Mouse (Mus musculus) stomach, embryonic 15.5 days (tissue): ENCODE measurements around the gene AC170998.1. TPM values are rescaled to one million over a fixed set of nuclear protein-coding genes. Genes with fewer than 3 reads are reported as not detected.
"Not testable (repeated sequence)": the region's sequence is repeated elsewhere in the genome, so short reads cannot be mapped to it uniquely, and the experiment has no call there.

Experiments
- ATAC-seq: fragments of 200-750 bp; cut with Nextera tagmentation; 2 replicates; pipeline ENCODE4 v1.8.0; 2017; ENCODE audit warnings: low read depth, moderate number of reproducible peaks, moderate TSS enrichment; ENCODE audit not compliant: insufficient read depth, low FRiP score
- H3K27ac ChIP-seq: fragments of 300-500 bp; sonication (generic); 2 replicates; pipeline ENCODE4 v1.5.1; 2015; ENCODE audit warnings: mild to moderate bottlenecking, inconsistent platforms
- H3K27me3 ChIP-seq: fragments of 300-500 bp; sonication (generic); replicated peaks from 2 replicates; pipeline ENCODE4 v1.6.1; 2015; ENCODE audit warnings: inconsistent platforms
- H3K36me3 ChIP-seq: fragments of 300-500 bp; sonication (generic); 2 replicates; pipeline ENCODE4 v1.6.1; 2015; ENCODE audit warnings: inconsistent platforms
- H3K4me1 ChIP-seq: fragments of 300-500 bp; sonication (generic); 2 replicates; pipeline ENCODE4 v1.6.1; 2015; ENCODE audit warnings: inconsistent platforms
- H3K4me2 ChIP-seq: fragments of 300-500 bp; sonication (generic); 2 replicates; pipeline ENCODE4 v1.6.1; 2015; ENCODE audit warnings: mild to moderate bottlenecking, inconsistent platforms
- H3K4me3 ChIP-seq: fragments of 300-500 bp; sonication (generic); replicated peaks from 2 replicates; pipeline ENCODE4 v1.5.1; 2015; ENCODE audit warnings: inconsistent platforms
- H3K9ac ChIP-seq: fragments of 300-500 bp; sonication (generic); 2 replicates; pipeline ENCODE4 v1.6.1; 2015; ENCODE audit warnings: inconsistent platforms
- H3K9me3 ChIP-seq: fragments of 300-500 bp; sonication (generic); 2 replicates; pipeline ENCODE4 v1.6.1; 2016; ENCODE audit warnings: inconsistent platforms
- WGBS: fragments of 180-500 bp; shearing (Covaris S2); methylation state at CpG from one replicate; pipeline ENCODE4 v1.1.7; 2015; 5-methylcytosine and 5-hydroxymethylcytosine counted together
- polyA plus RNA-seq: library from polyadenylated mRNA; unstranded; fragments of >200 nt; fragmentation: Nextera tagmentation; extraction: Ambion mirVana; gene quantifications from 2 replicates; pipeline ENCODE4 v1.2.1, GENCODE M21; 2015

Gene AC170998.1
- polyA plus RNA-seq, 1 experiment from 2014 or later, result 3.4 TPM

DNA sequence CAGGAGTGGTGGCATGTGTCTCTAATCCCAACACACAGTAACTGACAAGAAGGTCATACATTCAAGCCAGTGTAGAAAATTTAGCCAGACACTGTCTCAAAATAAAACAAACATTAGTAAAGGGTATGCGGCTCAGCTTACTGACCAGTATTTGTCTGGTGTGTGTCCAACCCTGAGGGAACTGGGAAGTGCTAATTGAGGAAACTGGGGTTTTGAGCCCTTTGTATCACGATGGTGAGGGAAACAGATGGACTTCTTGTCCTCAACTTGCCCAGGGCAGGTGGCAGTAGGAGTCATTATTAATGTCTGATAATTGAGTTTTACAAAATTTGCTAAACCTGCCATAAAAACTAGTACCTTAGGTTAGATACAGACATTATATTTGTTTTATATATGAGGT lies 16.9 kb upstream of the AC170998.1 start:
- WGBS, result 22% methylated on average over 2 of the region's 2 CpGs
- no peaks in the 10 kb centered on the region for H3K9me3 ChIP-seq

GRCm38 (mm10) chr17:28709552-28710290 lies 16.2 kb upstream of the AC170998.1 start:
- Histone ChIP-seq H3K4me3 (no peak overlapping the region), H3K36me3 (peaks cover 12% of the 10 kb centered on the region; the same call in 1 of the 2 replicates), H3K9me3 (no peaks in the 10 kb centered on the region), H3K27ac (peak overlapping the region; percentile 12; the same call in 1 of the 2 replicates), H3K27me3 (no peaks in the 10 kb centered on the region), H3K9ac (no peak overlapping the region), H3K4me2 (no peak overlapping the region), H3K4me1 (peaks cover 7% of the 10 kb centered on the region; the same call in 1 of the 2 replicates)
- no peak for ATAC-seq
- WGBS, result 57% methylated on average over 8 of the region's 8 CpGs

More for the DNA sequence above, 16.9 kb upstream of the AC170998.1 start:
- no peak overlapping the region for H3K9ac ChIP-seq
- H3K4me2 ChIP-seq, result no peak overlapping the region
- H3K27me3 ChIP-seq, result no peaks in the 10 kb centered on the region
- no peak overlapping the region for H3K4me3 ChIP-seq
- peaks cover 4% of the 10 kb centered on the region; the same call in 1 of the 2 replicates for H3K36me3 ChIP-seq
- no peak for ATAC-seq
- peaks cover 7% of the 10 kb centered on the region; the same call in 1 of the 2 replicates for H3K4me1 ChIP-seq
- no peak overlapping the region for H3K27ac ChIP-seq

GRCm38 (mm10) chr17:28710291-28710688 lies 15.6 kb upstream of the AC170998.1 start:
- peaks cover 7% of the 10 kb centered on the region; the same call in 1 of the 2 replicates for H3K4me1 ChIP-seq
- H3K9ac ChIP-seq, result no peak overlapping the region
- ATAC-seq, result no peak
- H3K27ac ChIP-seq, result 0 out of 2 replicates have a peak overlapping the region, but pooled peaks have one; percentile 3
- no peak overlapping the region for H3K4me2 ChIP-seq
- peaks cover 12% of the 10 kb centered on the region; the same call in 1 of the 2 replicates for H3K36me3 ChIP-seq
- H3K4me3 ChIP-seq, result no peak overlapping the region
- no peaks in the 10 kb centered on the region for H3K9me3 ChIP-seq
- no peaks in the 10 kb centered on the region for H3K27me3 ChIP-seq
- WGBS, result 85% methylated on average over 8 of the region's 8 CpGs

- peaks cover 17% of the 10 kb centered on the region; the same call in 1 of the 2 replicates for H3K36me3 ChIP-seq
- H3K4me3 ChIP-seq, result no peak overlapping the region
- H3K27ac ChIP-seq, result no peak overlapping the region
- H3K9me3 ChIP-seq, result no peaks in the 10 kb centered on the region
- ATAC-seq, result no peak
- no peak overlapping the region for H3K4me2 ChIP-seq
- 94% methylated on average over 6 of the region's 6 CpGs for whole genome bisulfite sequencing
- no peak overlapping the region for H3K9ac ChIP-seq
- no peaks in the 10 kb centered on the region for H3K27me3 ChIP-seq
- H3K4me1 ChIP-seq, result peaks cover 10% of the 10 kb centered on the region
Observed at GRCm38 (mm10) chr17:28711237-28711636, 14.6 kb upstream of the AC170998.1 start.

GRCm38 (mm10) chr17:28712305-28712704 lies 13.6 kb upstream of the AC170998.1 start:
- no peak for ATAC-seq
- WGBS, result 62% methylated on average over 6 of the region's 6 CpGs

GRCm38 (mm10) chr17:28714006-28714405 lies 11.9 kb upstream of the AC170998.1 start:
- peaks cover 16% of the 10 kb centered on the region for H3K4me1 ChIP-seq
- peaks cover 17% of the 10 kb centered on the region; the same call in 1 of the 2 replicates for H3K36me3 ChIP-seq
- H3K4me3 ChIP-seq, result no peak overlapping the region
- no peak overlapping the region for H3K9ac ChIP-seq
- WGBS, result 98% methylated on average over 3 of the region's 3 CpGs
- H3K27me3 ChIP-seq, result no peaks in the 10 kb centered on the region
- no peak overlapping the region for H3K4me2 ChIP-seq
- no peak overlapping the region for H3K27ac ChIP-seq
- no peaks in the 10 kb centered on the region for H3K9me3 ChIP-seq
- no peak for ATAC-seq

More at GRCm38 (mm10) chr17:28712305-28712704, 13.6 kb upstream of the AC170998.1 start:
- Histone ChIP-seq H3K4me3 (no peak overlapping the region), H3K9ac (no peak overlapping the region), H3K9me3 (no peaks in the 10 kb centered on the region), H3K36me3 (peaks cover 17% of the 10 kb centered on the region; the same call in 1 of the 2 replicates), H3K4me1 (peaks cover 14% of the 10 kb centered on the region), H3K4me2 (no peak overlapping the region), H3K27ac (no peak overlapping the region), H3K27me3 (no peaks in the 10 kb centered on the region)

DNA sequence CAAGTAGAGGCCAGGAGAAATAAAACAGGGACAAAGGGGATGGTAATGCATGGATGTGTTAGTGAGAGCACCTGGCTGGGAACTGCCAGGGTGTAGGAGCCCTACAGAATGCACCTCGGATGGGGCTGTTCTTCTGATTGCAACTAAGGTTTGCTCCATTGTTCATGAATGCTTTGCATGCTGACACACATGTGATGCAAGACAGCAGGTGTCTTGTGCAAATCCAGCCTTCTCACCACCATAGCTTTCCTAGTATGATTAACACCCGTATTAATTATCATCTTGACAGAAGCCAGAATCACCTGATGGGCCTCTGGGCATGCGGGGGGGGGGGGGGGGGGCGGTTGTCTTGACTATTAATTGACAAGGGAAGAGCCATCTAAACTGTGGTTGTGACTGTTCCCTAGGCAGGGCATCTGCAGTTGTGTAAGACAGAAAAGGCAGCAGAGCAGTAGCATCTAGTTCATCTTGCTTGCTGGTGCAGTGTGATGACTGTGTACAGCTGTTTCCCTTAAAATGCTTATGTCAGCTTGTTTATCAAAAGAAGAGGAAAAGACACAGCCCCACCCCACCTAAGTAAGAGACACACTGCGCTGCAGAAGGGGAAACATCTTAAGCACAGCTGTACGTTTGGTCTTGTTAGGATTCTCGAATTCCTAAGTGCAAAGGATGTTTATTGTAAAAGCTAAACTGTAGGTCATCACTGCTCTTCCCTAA lies 9.9 kb upstream of the AC170998.1 start:
- Histone ChIP-seq H3K27ac (no peak overlapping the region), H3K4me3 (no peak overlapping the region), H3K27me3 (no peaks in the 10 kb centered on the region), H3K9me3 (no peaks in the 10 kb centered on the region), H3K4me2 (no peak overlapping the region), H3K9ac (no peak overlapping the region), H3K4me1 (peaks cover 9% of the 10 kb centered on the region), H3K36me3 (peaks cover 25% of the 10 kb centered on the region)
- no peak for ATAC-seq
- 41% methylated on average over 7 of the region's 7 CpGs for WGBS

- Histone ChIP-seq H3K4me3 (no peak overlapping the region), H3K9me3 (no peaks in the 10 kb centered on the region), H3K36me3 (peaks cover 28% of the 10 kb centered on the region), H3K4me1 (peaks cover 9% of the 10 kb centered on the region; the same call in 1 of the 2 replicates), H3K27ac (no peak overlapping the region), H3K27me3 (no peaks in the 10 kb centered on the region), H3K9ac (no peak overlapping the region), H3K4me2 (no peak overlapping the region)
- 65% methylated on average over 3 of the region's 3 CpGs for WGBS
- no peak for ATAC-seq
Observed at GRCm38 (mm10) chr17:28717535-28717934, 8.3 kb upstream of the AC170998.1 start.

DNA sequence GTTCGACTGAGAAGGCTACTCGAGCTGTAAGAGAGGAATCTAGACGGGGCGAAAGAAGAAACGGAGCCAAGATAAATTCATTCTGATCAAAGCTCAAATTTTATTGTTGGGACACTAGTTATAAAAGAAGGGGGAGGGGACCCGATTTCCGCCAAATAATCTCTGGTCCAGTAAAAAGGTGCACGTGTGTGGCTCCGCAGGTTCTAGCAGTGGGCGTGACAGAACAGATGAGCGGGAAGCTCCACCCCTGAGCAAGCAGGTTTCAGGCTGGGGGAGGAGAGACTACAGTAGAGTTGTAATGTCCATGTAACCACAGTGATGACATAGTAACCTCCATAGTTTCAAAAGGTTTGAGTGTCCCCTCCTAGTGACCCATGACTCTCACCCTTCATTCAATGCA lies 1.6 kb downstream of the AC170998.1 start:
- not testable (repeated sequence) for H3K4me1 ChIP-seq, H3K9ac ChIP-seq, H3K4me3 ChIP-seq, H3K4me2 ChIP-seq, ATAC-seq, H3K27ac ChIP-seq, H3K27me3 ChIP-seq, H3K9me3 ChIP-seq
- 86% methylated on average over 11 of the region's 11 CpGs for WGBS
- H3K36me3 ChIP-seq, result peaks cover 54% of the 10 kb centered on the region

- no peaks in the 10 kb centered on the region for H3K9me3 ChIP-seq
- ATAC-seq, result no peak
- no peaks in the 10 kb centered on the region for H3K27me3 ChIP-seq
- H3K4me3 ChIP-seq, result no peak overlapping the region
- H3K9ac ChIP-seq, result no peak overlapping the region
- H3K4me2 ChIP-seq, result no peak overlapping the region
- H3K36me3 ChIP-seq, result peaks cover 20% of the 10 kb centered on the region
- 81% methylated on average over 6 of the region's 6 CpGs for WGBS
- H3K4me1 ChIP-seq, result no peaks in the 10 kb centered on the region
- no peak overlapping the region for H3K27ac ChIP-seq
Observed at GRCm38 (mm10) chr17:28735317-28736105, 9.6 kb downstream of the AC170998.1 start.

DNA sequence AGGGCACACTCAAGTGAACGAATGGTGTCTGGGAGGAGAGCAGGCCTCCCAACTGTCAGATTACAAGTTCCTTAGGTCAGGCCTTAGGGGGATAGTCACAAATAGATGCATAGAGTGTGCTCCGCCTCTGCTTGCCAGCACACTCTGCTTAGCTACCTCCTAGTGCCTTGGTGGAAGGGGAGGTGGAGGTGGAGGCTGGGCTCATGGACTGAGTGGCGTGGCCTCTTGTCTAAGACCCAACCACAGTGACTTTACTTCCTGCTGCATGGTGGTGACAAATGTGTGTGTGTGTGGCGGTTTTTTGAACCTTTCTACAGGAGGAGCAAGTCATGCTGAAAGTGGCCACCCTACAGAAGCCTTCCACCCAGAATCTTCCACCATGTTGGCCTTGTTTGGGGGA lies 10.6 kb downstream of the AC170998.1 start:
- ATAC-seq, result no peak
- Histone ChIP-seq H3K9ac (no peak overlapping the region), H3K9me3 (no peaks in the 10 kb centered on the region), H3K4me3 (no peak overlapping the region), H3K27ac (no peak overlapping the region), H3K27me3 (no peaks in the 10 kb centered on the region), H3K4me1 (no peaks in the 10 kb centered on the region), H3K4me2 (no peak overlapping the region), H3K36me3 (peaks cover 19% of the 10 kb centered on the region)
- 74% methylated on average over 4 of the region's 4 CpGs for WGBS
